Mouse (Mus musculus): ENCODE measurements around the gene Maged1. TPM values are rescaled to one million over a fixed set of nuclear protein-coding genes. Genes with fewer than 3 reads are reported as not detected.
"Not testable (repeated sequence)": the region's sequence is repeated elsewhere in the genome, so short reads cannot be mapped to it uniquely, and the experiment has no call there.

Gene Maged1
- polyA plus RNA-seq, 2 experiments = 49.6 to 64.6 TPM

GRCm38 (mm10) chrX:94534346-94534745, 7.6 kb downstream of the Maged1 start:
- no peak for ATAC-seq (ENCODE audit: insufficient read depth)
- TF ChIP-seq EP300 (IDR thresholded peaks at IDR 0.05; ENCODE audit: low read depth) = no peak
- no peak for TF ChIP-seq CTCF (IDR thresholded peaks at IDR 0.05; ENCODE audit: low read depth)
- H3K27me3 ChIP-seq (ENCODE audit: control insufficient read depth, insufficient read depth, low read length) = no peaks in the 10 kb centered on the region
- no peaks in the 10 kb centered on the region for H3K36me3 ChIP-seq (replicated peaks; ENCODE audit: control insufficient read depth, insufficient read depth, low read depth)
- 42% methylated on average over 2 of the region's 2 CpGs for WGBS (ENCODE audit: insufficient replicate concordance)
- no peak overlapping the region for H3K27ac ChIP-seq
- H3K9me3 ChIP-seq (ENCODE audit: control insufficient read depth, low read length) = no peaks in the 10 kb centered on the region
- DNase-seq (ENCODE audit: low read depth in 3 of 3, low spot score in 3 of 3) = no peak
- peaks cover 0 to 3% of the 10 kb centered on the region in 2 experiments; a peak in 1 of 4 replicates for H3K4me1 ChIP-seq (replicated peaks; ENCODE audit: control insufficient read depth in 2 of 2, insufficient read depth in 2 of 2, low read length in 1 of 2)
- no peak overlapping the region for H3K4me2 ChIP-seq (ENCODE audit: low read depth)
- no peak overlapping the region for H3K4me3 ChIP-seq (ENCODE audit: insufficient read depth in 1 of 2, low read depth in 2 of 2, low read length in 2 of 2)
- no peak overlapping the region for H3K9ac ChIP-seq (replicated peaks)

DNA sequence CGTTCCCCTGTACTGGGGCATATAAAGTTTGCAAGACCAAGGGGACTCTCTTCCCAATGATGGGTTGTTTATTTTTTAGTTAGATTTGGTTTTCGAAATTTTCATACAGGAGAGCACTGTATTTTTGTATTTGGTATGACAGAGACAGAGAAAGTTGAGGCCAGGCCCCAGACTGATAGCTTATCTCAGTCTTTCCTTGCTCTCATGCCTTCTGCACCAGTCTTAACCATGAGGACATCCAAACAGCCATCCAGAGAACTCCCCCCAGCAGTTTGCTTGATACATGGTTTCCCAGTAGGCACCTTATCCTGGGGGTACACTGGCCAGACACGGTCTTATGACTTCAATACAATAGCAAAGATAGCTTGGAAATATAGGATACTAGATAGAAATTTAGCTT, 11.6 kb downstream of the Maged1 start:
- peak overlapping the region; percentile 33 for H3K4me2 ChIP-seq (ENCODE audit: low read depth)
- WGBS (ENCODE audit: insufficient replicate concordance) = 36% methylated on average over 3 of the region's 3 CpGs
- H3K4me1 ChIP-seq (replicated peaks; ENCODE audit: control insufficient read depth in 2 of 2, insufficient read depth in 2 of 2, low read length in 1 of 2) = peaks cover 0 to 3% of the 10 kb centered on the region in 2 experiments; a peak in 1 of 4 replicates
- no peak overlapping the region for H3K27ac ChIP-seq
- H3K9me3 ChIP-seq (ENCODE audit: control insufficient read depth, low read length) = no peaks in the 10 kb centered on the region
- H3K9ac ChIP-seq (replicated peaks) = no peak overlapping the region
- peak; percentile 23 to 37 (median 25) for DNase-seq (ENCODE audit: low read depth in 3 of 3, low spot score in 3 of 3)
- no peaks in the 10 kb centered on the region for H3K27me3 ChIP-seq (ENCODE audit: control insufficient read depth, insufficient read depth, low read length)
- ATAC-seq (ENCODE audit: insufficient read depth) = peak; percentile 87
- no peak overlapping the region for H3K4me3 ChIP-seq (ENCODE audit: insufficient read depth in 1 of 2, low read depth in 2 of 2, low read length in 2 of 2)
- TF ChIP-seq CTCF (IDR thresholded peaks at IDR 0.05; ENCODE audit: low read depth) (no peak), EP300 (IDR thresholded peaks at IDR 0.05; ENCODE audit: low read depth) (peak; percentile 67)
- H3K36me3 ChIP-seq (replicated peaks; ENCODE audit: control insufficient read depth, insufficient read depth, low read depth) = no peaks in the 10 kb centered on the region

- H3K9me3 ChIP-seq (ENCODE audit: control insufficient read depth, low read length) = no peaks in the 10 kb centered on the region
- H3K27ac ChIP-seq = no peak overlapping the region
- 32% methylated on average over 3 of the region's 3 CpGs for WGBS (ENCODE audit: insufficient replicate concordance)
- DNase-seq (ENCODE audit: low read depth in 3 of 3, low spot score in 3 of 3) (no peak), ATAC-seq (ENCODE audit: insufficient read depth) (no peak)
- TF ChIP-seq EP300 (IDR thresholded peaks at IDR 0.05; ENCODE audit: low read depth) (no peak; the same call in 1 of the 2 replicates), CTCF (IDR thresholded peaks at IDR 0.05; ENCODE audit: low read depth) (no peak)
- H3K36me3 ChIP-seq (replicated peaks; ENCODE audit: control insufficient read depth, insufficient read depth, low read depth) = no peaks in the 10 kb centered on the region
- H3K4me1 ChIP-seq (replicated peaks; ENCODE audit: control insufficient read depth in 2 of 2, insufficient read depth in 2 of 2, low read length in 1 of 2) = 0 out of 4 replicates have a peak, but pooled peaks cover 0 to 2% of the 10 kb centered on the region in 2 experiments
- H3K4me3 ChIP-seq (ENCODE audit: insufficient read depth in 1 of 2, low read depth in 2 of 2, low read length in 2 of 2) = no peak overlapping the region
- no peaks in the 10 kb centered on the region; the same call in 1 of the 2 replicates for H3K27me3 ChIP-seq (ENCODE audit: control insufficient read depth, insufficient read depth, low read length)
- no peak overlapping the region for H3K4me2 ChIP-seq (ENCODE audit: low read depth)
- H3K9ac ChIP-seq (replicated peaks) = no peak overlapping the region
These were observed 19.8 kb downstream of the Maged1 start for GRCm38 (mm10) chrX:94522166-94522565.

DNA sequence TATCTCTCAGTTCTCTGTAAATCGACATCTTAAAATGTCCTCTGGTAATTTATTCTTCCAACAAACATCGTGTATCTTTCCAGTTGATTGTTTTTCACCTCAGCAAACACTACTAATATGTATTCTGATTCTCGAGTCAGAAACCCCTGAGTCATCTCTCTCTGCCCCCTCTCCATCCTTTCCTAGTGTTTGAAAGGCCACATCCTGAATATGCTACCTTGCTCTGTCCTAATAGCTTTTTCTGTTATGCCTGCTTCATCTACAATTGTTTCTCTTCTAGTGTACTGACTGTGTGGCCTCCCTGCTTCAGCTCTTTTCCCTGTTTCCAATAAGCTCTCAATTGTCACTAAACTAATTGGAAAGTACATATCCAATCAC, 33.5 kb downstream of the Maged1 start:
- TF ChIP-seq EP300 (IDR thresholded peaks at IDR 0.05; ENCODE audit: low read depth) (no peak), CTCF (IDR thresholded peaks at IDR 0.05; ENCODE audit: low read depth) (no peak)
- Histone ChIP-seq H3K36me3 (replicated peaks; ENCODE audit: control insufficient read depth, insufficient read depth, low read depth) (no peaks in the 10 kb centered on the region), H3K4me1 (replicated peaks; ENCODE audit: control insufficient read depth in 2 of 2, insufficient read depth in 2 of 2, low read length in 1 of 2) (no peaks in the 10 kb centered on the region), H3K9me3 (ENCODE audit: control insufficient read depth, low read length) (no peaks in the 10 kb centered on the region), H3K9ac (replicated peaks) (no peak overlapping the region), H3K4me3 (ENCODE audit: insufficient read depth in 1 of 2, low read depth in 2 of 2, low read length in 2 of 2) (no peak overlapping the region), H3K4me2 (ENCODE audit: low read depth) (no peak overlapping the region), H3K27ac (no peak overlapping the region), H3K27me3 (ENCODE audit: control insufficient read depth, insufficient read depth, low read length) (peaks cover 3% of the 10 kb centered on the region; the same call in 1 of the 2 replicates)
- ATAC-seq (ENCODE audit: insufficient read depth) (no peak), DNase-seq (ENCODE audit: low read depth in 3 of 3, low spot score in 3 of 3) (no peak)
- WGBS (ENCODE audit: insufficient replicate concordance) = 48% methylated on average over 3 of the region's 3 CpGs

DNA sequence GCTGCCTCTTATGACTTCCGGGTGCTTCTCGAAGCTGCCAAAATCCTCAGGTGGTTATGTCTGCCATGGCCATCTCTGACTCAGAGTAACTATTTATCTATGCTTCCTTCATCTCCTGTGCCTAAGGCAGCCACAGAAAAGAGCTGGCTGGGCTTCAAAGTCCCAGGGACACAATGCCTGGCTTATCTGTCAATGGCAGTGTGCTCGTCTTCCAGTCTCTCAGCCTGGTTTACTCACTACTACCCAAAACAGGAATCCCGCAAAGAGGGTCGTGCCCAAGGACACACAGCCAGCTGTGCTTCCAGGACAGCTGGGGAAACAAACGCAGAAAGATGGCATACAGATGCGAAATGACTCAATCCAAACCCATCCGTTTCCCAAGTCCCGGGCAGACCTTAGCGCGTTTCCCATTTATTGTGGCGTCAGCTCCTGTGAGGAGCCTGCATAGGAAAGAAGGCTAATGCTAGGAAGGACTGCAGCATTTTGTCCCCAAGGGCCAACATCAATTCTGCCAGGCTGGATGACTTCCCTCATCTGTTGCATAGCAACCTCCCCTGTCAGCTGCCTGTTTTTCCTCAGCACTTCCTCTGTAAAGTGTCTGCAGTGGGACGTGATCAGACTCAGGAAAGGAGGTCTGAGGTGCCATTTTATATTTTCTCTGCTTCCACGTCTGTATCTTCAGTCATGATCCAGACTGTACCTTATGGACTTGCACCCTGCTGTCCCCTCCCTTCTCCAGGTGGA, 34.1 kb downstream of the Maged1 start:
- not testable (repeated sequence) for H3K4me2 ChIP-seq (ENCODE audit: low read depth); H3K27me3 ChIP-seq (ENCODE audit: control insufficient read depth, insufficient read depth, low read length); H3K4me3 ChIP-seq (ENCODE audit: insufficient read depth in 1 of 2, low read depth in 2 of 2, low read length in 2 of 2); H3K4me1 ChIP-seq (replicated peaks; ENCODE audit: control insufficient read depth in 2 of 2, insufficient read depth in 2 of 2, low read length in 1 of 2); ATAC-seq (ENCODE audit: insufficient read depth); H3K27ac ChIP-seq; H3K9me3 ChIP-seq (ENCODE audit: control insufficient read depth, low read length); DNase-seq (ENCODE audit: low read depth in 3 of 3, low spot score in 3 of 3); H3K9ac ChIP-seq (replicated peaks); H3K36me3 ChIP-seq (replicated peaks; ENCODE audit: control insufficient read depth, insufficient read depth, low read depth)
- WGBS (ENCODE audit: insufficient replicate concordance) = 26% methylated on average over 6 of the region's 14 CpGs

All from liver, embryonic 14.5 days (tissue).